Mouse (Mus musculus): Measurements from ENCODE around the gene Rtl8a.

DNA sequence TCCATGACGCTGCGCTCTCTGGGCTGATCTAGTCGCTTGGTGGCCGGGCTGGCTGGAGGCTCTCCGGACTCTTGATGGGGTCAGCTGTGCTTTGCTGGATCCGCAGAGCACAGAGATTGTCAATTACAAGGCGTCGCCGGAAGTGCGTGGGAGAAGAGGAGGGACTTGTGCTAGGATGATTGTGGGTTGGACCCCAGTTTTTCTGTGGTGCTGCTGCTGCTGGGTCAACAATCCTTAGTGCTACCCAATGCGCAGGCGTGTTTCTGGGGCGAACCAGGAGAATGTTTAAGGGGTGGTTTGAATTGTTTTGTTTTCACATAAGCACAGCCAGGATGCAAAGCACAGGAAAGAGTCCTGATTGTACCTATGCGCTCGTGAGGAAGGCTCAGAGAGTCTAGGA, 26.8 kb upstream of the Rtl8a start, which contains the start of gene Rtl8b:
- TF ChIP-seq CTCF (IDR thresholded peaks at IDR 0.05; ENCODE audit: low read depth, low read length), result no peak
- TF ChIP-seq POLR2A (IDR thresholded peaks at IDR 0.05; ENCODE audit: extremely low read depth, insufficient read depth, low read length), result no peak

Data from liver, adult 2 months (tissue).